Mouse (Mus musculus) thymus, adult 18-20 months (tissue): ENCODE measurements around the gene Nup62.

Experiments
- DNase-seq, 2 experiments: peaks; one replicate each; pipeline ENCODE4 v3.0.0; 2022; ENCODE audit warnings: mixed read lengths in 2 of 2

The Nup62 gene

DNA sequence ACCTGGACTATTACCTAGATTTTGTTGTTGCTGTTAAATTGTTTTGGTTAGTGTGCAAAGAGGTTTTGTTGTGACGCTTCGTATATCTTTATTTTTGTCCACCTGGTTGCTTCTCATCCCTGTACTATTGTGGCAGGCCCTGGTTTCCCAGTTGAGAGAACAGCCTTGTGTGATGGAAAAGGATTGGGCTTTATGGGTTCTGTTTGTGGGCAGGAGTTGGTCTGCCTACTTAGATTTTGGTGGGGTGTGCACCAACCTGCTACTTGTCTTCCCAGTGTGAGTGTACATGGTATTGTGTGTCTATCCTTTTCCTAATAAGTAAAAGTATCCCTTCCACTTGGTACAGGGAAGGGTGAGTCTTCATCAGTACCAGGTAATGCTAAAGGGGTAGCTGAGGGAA, 3.5 kb downstream of the Nup62 start:
- DNase-seq = no peak

DNA sequence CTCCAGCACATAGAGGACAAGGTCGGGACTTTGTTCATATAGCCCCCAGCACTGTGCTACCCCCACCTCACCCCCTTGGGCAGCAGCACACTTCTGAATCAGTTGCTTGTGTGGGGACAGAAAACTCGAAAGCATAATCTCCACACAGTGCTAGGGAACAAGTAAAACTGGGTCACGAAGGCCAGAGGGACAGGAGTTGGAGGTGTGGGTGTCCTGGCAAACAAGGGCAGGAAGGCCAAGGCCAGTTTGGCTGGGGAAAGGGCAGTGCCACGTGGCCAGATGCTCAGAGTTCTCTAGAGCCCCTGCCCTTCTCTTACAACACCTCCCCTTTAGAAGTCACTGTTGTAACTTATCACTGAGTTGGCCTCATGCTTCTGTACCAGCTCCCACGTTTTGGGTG, 4.0 kb downstream of the Nup62 start:
- DNase-seq = no peak

DNA sequence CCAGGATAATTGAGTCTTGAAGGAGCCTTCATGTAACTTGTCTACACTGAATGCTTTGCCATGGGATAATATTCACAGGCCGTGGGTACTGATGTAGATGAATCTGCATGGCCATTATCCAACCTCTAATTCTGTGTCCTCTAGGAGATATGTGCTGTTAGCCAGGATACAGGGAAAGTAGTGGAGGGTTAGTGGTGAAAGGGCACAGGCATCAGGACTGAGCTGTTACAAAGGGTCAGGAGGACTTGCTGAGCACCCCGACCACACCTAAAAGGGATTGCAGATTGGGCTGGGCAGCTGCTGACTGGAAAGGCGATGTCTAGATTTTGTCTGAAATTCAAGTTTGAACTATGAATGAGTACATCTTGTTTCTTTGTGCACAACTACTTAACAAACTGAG, 4.6 kb downstream of the Nup62 start:
- no peak for DNase-seq

DNA sequence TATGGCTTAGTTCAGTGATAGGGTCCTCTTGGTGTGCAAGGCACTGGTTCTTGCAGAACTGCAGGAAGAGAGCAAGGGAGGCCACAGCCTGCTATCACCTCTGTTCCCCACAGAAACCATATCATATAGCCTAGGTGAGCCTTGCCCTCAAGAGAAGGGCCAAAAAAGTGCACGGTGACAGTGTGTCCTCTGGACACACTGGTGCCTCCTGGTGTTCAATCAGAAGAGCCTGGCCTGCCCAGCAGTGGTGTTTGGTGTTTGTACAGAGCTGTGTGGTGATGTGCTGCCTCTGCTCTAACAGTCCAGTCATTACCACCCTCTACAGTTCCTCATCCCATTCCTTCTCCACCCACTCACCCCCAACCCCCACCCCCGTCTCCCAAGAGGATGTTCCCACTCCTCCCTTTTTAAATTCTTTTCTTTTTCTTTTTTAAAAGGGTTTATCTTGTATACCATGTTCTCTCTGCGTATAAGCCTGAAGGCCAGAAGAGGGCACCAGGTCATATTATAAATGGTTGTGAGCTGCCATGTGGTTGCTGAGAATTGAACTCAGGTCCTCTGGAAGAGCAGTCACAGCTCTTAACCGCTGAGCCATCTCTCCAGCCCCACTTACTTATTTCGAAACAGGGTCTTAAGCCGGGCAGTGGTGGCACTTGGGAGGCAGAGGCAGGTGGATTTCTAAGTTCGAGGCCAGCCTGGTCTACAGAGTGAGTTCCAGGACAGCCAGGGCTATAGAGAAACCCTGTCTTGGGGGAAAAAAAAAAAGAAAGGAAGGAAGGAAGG, 6.0 kb downstream of the Nup62 start:
- no peak for DNase-seq

DNA sequence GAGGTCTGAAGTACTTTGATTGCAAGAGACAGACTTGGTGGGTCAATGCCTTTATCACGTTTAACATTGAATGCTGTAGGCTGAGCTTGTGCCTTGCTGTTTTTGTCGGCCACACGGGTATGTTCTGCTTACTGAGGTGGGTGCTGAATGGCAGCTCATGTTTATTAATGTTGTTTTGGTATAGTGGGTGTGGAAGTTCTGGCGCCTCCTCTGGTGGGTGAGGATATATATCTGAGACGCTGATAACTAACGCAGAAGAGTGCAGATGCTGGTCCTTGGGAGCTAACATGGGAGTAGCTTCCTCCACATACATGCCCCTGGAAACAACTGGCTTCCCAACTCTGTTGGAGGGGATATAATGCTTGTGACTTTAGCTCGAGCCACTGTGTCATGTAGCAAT, 7.5 kb downstream of the Nup62 start:
- DNase-seq = peak in 1 of 2 experiments; percentile 2

DNA sequence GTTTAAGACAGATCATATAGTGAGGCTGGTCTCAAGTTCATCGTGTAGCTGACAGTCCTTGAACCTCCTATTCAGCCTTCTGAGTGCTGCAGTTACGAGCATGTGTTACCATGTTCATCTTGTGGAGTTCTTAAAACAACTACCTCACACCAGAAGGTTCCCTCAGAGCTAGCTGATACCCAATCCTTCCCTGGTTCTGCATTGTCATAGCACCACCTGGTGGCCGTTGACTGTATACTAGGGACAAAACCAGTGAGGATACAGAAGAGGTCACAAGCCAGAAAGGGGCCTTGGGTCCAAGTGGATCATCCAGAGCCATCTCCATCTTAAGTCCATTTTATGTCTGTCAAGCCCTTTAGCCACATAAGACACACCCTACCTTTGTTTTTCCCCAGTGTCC, 9.0 kb downstream of the Nup62 start:
- DNase-seq = peak; percentile 47 to 61

DNA sequence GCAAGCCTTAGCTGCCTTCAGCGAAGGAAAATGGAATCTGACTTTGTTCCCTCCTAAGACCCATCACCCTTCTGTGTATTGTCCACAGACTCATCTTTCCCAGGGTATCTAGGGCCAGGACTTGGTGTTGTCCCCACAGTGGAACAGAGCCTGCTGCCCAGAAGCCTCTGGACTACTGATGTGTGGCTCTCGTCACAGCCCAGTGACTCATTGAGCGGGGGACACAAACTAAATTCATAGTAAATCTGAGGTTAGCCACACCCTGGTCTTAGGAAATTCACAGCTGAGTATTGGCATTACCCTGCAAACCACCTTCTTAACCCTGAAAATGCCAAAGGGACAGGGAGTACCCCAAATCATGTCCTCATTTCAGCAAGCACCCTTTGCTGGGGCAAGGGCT, 10.9 kb downstream of the Nup62 start:
- no peak for DNase-seq

DNA sequence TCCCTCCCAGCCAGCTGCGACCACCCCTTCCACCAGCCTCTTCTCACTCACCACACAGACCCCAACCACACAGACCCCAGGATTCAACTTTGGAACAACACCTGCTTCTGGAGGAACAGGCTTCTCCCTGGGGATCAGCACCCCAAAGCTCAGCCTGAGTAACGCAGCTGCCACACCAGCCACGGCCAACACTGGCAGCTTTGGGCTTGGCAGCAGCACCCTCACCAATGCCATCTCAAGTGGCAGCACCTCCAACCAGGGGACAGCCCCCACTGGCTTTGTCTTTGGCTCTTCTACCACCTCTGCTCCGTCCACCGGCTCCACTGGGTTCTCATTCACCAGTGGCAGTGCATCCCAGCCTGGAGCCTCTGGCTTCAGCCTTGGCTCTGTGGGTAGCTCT, 12.8 kb downstream of the Nup62 start:
- DNase-seq = no peak

- no peak for DNase-seq
These were observed 16.9 kb downstream of the Nup62 start for GRCm38 (mm10) chr7:44832763-44833162.

- DNase-seq = no peak
These were observed 19.6 kb downstream of the Nup62 start for GRCm38 (mm10) chr7:44835373-44836015.

DNA sequence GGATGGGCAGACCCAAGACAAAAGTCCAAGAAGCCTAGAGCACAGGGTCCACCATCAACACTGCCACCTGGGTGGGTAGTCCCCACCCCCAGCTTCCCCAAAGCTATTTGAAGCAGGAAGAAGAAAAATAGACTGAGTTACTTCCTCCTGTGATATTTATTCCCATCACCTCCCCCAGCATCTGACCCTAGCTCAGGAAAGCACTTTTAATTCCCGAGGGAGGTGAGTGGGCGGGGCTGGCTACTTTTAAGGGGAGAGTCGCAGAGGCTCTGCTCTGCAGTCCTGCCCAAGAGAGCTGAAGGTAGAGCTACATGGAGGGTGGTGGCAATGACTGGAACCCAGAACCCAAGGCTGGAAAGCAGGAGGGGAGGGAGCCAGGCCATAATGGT, 20.1 kb downstream of the Nup62 start:
- no peak for DNase-seq

- DNase-seq = no peak
These were observed 20.6 kb downstream of the Nup62 start for GRCm38 (mm10) chr7:44836423-44837053.

GRCm38 (mm10) chr7:44838073-44838472, 22.2 kb downstream of the Nup62 start:
- DNase-seq = no peak

DNA sequence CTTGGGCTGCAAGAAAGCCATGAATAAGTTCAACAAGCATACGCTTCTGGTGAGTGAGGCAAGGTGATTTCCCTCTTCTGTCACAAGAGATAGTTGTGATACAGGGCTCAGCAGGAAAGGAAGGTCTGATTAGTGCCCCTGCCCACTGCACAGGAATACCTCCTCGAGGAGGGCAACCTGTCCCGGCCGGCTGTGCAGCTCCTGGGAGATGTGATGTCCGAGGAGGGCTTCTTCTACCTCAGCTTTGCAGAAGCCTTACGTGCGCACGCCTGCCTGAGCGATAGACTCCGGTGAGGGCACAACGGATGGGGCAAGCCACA, 23.2 kb downstream of the Nup62 start:
- DNase-seq = no peak

DNA sequence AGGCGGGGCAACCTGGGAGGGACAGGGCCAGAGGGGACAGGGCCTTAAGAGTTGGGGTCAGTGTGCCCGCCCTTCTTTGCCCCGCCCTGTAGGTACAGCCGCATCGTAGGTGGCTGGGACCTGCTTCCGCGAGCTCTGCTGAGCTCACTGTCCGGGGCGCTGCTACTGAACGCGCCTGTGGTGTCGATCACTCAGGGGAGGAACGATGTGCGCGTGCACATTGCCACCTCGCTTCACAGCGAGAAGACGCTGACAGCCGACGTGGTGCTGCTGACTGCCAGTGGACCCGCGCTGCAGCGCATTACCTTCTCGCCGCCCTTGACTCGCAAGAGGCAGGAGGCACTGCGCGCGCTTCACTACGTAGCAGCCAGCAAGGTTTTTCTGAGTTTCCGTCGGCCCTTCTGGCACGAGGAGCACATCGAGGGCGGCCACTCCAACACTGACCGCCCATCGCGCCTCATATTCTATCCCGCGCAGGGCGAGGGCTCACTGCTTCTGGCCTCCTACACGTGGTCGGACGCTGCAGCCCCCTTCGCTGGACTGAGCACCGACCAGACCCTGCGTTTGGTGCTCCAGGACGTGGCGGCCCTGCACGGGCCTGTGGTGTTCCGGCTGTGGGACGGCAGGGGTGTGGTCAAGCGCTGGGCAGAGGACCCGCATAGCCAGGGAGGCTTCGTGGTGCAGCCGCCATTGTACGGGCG, 23.8 kb downstream of the Nup62 start:
- DNase-seq = no peak

DNA sequence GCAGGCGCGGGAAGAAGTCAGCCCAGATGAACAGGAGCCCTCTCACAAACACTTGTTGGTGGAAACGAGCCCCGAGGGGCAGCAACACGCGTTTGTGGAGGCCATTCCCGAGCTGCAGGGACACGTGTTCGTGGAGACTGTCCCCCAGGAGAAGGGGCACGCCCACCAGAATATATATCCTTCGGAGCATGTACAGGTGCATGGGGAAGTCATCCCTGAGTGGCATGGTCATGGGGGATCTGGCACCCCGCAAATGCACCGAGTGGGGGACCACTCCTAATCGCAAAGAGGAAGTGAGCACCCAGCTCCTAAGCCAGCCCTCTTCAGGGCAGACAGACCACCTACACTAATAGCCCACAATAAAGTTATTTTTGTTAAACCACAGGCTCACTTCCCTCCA, 24.5 kb downstream of the Nup62 start:
- no peak for DNase-seq

DNA sequence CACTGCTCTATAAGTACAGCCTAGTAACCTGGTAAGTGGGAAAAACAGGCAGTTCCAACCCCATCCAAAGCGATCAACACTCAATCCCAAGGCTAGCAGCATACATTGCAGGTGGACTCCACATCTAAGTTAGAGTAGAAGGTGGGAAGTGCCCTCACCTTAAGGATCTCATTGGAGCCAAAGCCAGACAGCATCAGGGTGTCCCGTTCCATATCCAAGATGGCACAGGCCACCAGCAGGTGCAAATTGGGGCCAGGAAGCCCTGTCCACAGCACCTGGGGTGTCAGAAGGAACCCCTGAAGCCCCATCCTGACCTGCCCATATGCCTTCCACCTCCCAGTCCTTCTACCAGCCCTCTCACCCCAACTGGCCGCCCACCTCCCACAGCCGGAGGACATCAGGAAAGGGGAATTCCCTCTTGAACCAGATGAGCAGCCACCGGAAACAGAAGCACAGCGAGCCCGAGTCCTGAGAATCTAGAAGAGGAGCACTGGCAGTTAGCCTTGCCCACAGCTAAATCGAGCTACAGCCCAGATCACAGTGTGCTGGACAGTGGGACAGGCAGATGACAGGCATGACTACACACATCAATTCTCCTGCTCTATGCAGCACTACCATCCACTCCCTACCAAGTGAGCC, 26.1 kb downstream of the Nup62 start:
- DNase-seq = no peak

- no peak for DNase-seq
These were observed 29.1 kb downstream of the Nup62 start for GRCm38 (mm10) chr7:44845006-44845405.

- DNase-seq = no peak
These were observed 30.9 kb downstream of the Nup62 start for GRCm38 (mm10) chr7:44846804-44847203.

- peak in 1 of 2 experiments; percentile 36 for DNase-seq
These were observed 31.9 kb downstream of the Nup62 start for GRCm38 (mm10) chr7:44847772-44848171.

DNA sequence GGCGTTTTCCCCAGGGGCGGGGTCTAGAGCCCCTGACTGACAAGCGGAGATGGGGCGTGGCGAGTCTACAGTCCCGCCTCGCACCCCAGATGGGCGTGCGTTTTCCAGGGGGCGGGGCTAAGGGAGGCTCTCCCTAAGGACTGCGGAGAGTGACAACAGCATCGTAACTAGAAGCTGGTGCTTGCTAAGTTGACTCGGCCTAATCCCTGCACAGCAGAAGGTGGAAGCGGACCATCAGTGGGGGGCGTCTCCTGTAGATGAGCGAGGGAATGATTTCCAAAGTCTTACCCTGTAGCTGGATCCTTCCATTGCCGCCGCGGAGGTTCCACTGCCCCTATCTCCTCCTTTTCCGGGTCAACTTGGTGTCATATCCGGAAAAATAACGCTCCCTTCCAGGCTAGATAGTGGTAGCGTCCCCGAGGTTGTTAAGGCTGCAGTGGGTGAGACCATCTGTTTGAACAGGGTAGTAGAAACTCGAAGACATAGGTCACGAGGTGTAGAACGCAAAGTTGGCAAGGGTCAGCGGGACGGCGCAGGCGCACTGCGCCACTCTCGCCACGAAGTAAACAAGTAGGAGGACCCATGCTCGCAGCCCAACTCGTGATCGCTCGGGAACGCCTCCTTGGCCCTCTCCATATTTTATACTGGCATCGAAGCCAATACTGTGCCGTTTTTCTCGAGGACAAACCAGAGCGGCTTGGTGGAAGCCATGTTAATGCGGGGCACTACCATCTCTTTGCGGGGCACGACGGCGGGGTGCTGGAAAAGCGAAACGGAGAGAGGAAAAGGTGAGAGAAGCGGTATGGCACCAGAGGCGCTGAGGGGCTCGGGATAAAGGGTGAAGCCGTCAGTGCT, 32.9 kb downstream of the Nup62 start, which contains the start of the genes Akt1s1 and Tbc1d17:
TSS of gene Akt1s1 (plus strand) at position 431 of the 855 bp plus-strand sequence.
TSS of gene Tbc1d17 (minus strand) at position 519 of the 855 bp plus-strand sequence.
- peak; percentile 96 to 99 for DNase-seq
